Mouse (Mus musculus) spleen, adult 2 months (tissue): ENCODE measurements around the gene Zfp622. TPM values are rescaled to one million over a fixed set of nuclear protein-coding genes. Genes with fewer than 3 reads are reported as not detected.

Experiments
- DNase-seq, 2 experiments: peaks; one replicate each; pipeline versions ENCODE4 v3.0.0 to v3.0.0-alpha.2; 2012 to 2021; ENCODE audit warnings: low spot score in 2 of 2, low read depth in 1 of 2
- H3K27ac ChIP-seq: fragments of 200-500 bp; 2 replicates; pipeline ENCODE4 v1.5.1; 2012; ENCODE audit warnings: low read length, inconsistent platforms; ENCODE audit not compliant: insufficient read depth
- H3K27me3 ChIP-seq: fragments of 200-500 bp; 2 replicates; pipeline ENCODE4 v1.6.1; 2012; ENCODE audit warnings: mild to moderate bottlenecking, moderate library complexity, low read length, inconsistent platforms; ENCODE audit not compliant: control insufficient read depth, insufficient read depth
- H3K36me3 ChIP-seq: fragments of 200-500 bp; 2 replicates; pipeline ENCODE4 v1.6.1; 2012; ENCODE audit warnings: mild to moderate bottlenecking, low read length, inconsistent platforms; ENCODE audit not compliant: control insufficient read depth, insufficient read depth
- H3K4me1 ChIP-seq: fragments of 200-500 bp; 2 replicates; pipeline ENCODE4 v1.6.1; 2011; ENCODE audit warnings: inconsistent platforms; ENCODE audit not compliant: control insufficient read depth, insufficient read depth, insufficient read length
- H3K4me3 ChIP-seq: fragments of 200-500 bp; 2 replicates; pipeline ENCODE4 v1.5.1; 2011; ENCODE audit warnings: mild to moderate bottlenecking, inconsistent platforms; ENCODE audit not compliant: insufficient read depth, insufficient read length; ENCODE audit errors: extremely low read depth
- CTCF ChIP-seq: fragments of 200-500 bp; IDR thresholded peaks from 2 replicates; pipeline ENCODE4 v1.5.1; 2011; ENCODE audit warnings: mild to moderate bottlenecking, inconsistent platforms; ENCODE audit not compliant: insufficient read depth, insufficient read length, insufficient replicate concordance; ENCODE audit errors: extremely low read depth
- POLR2A ChIP-seq: fragments of 200-500 bp; IDR thresholded peaks from 2 replicates; pipeline ENCODE4 v1.6.1; 2011; ENCODE audit warnings: low read depth, low read length, inconsistent platforms
- WGBS: fragments of 180-500 bp; shearing (Covaris S2); methylation state at CpG from one replicate; pipeline ENCODE4 v1.1.7; 2018; 5-methylcytosine and 5-hydroxymethylcytosine counted together
- polyA plus RNA-seq: library from polyadenylated mRNA; depleted of rRNA; stranded (reverse); fragments of >200 nt; gene quantifications from 2 replicates; pipeline ENCODE4 v1.2.3, GENCODE M21; 2012; rRNA removed

Gene Zfp622
- polyA plus RNA-seq, 1 experiment: 15.8 TPM

DNA sequence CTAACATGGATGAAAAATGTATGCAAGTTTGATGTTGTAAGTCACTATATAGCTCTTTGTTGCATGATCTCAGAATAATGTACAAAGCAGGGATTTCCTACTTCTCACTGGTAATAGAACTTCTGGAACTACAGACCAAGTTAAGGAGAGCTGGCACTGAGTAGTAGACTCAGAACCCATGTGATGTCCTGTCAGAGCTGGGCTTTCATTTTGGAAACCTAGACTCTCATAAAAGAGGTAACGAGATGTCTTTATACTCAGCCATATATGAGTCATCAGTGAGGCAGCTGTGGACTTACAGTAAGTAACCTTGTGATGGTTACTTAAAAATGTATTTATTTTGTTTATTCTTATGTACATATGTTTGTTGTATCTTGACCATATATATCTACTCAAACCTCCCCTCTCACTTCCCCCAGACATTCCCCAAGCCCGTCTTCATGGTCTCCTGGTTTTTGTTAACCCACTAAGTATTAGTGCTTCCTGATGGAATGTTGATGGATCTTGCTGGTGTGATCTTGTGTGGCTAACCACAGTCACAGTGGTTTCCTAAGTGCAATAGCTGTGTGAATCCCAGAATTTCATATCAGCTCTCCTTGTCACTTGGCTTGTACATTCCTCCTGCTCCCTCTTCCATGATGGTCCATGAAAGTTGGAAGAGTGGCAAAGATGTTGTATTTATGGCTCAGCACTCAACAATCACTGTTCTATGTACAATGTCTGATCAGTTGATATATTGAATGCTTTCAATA is 57.2 kb downstream of the Zfp622 start:
- no peaks in the 10 kb centered on the region for H3K36me3 ChIP-seq
- no peaks in the 10 kb centered on the region for H3K27me3 ChIP-seq
- no peak overlapping the region for H3K4me3 ChIP-seq
- no peaks in the 10 kb centered on the region for H3K4me1 ChIP-seq
- WGBS: 70% methylated on average over 2 of the region's 2 CpGs
- no peak overlapping the region for H3K27ac ChIP-seq
- no peak for DNase-seq
- TF ChIP-seq POLR2A: no peak
- no peak for TF ChIP-seq CTCF

Other genes with a start within 250 kb of the Zfp622 start
- gene Retreg1, start 141.2 kb upstream of the Zfp622 start, polyA plus RNA-seq: 8.8 and 9.5 TPM in 2 replicates